Mouse (Mus musculus) layer of hippocampus, adult 11-12 months (tissue): Measurements from ENCODE around the gene Ubtf.

Experiments
- DNase-seq: peaks from one replicate; pipeline ENCODE4 v3.0.0; 2022; ENCODE audit warnings: low spot score

The Ubtf gene

GRCm38 (mm10) chr11:102346926-102347325, 27.4 kb upstream of the Ubtf start:
- DNase-seq = no peak

GRCm38 (mm10) chr11:102344458-102344857, 24.9 kb upstream of the Ubtf start:
- DNase-seq = no peak

- DNase-seq = no peak
Measured at GRCm38 (mm10) chr11:102342742-102343141, 23.2 kb upstream of the Ubtf start.

- no peak for DNase-seq
Measured at GRCm38 (mm10) chr11:102341101-102341500, 21.6 kb upstream of the Ubtf start.

- DNase-seq = no peak
Measured at GRCm38 (mm10) chr11:102339624-102340023, 20.1 kb upstream of the Ubtf start.

- no peak for DNase-seq
Measured at GRCm38 (mm10) chr11:102339195-102339594, 19.7 kb upstream of the Ubtf start.

GRCm38 (mm10) chr11:102338561-102338960, 19.0 kb upstream of the Ubtf start:
- peak; percentile 37 for DNase-seq

GRCm38 (mm10) chr11:102337921-102338320, 18.4 kb upstream of the Ubtf start:
- no peak for DNase-seq

GRCm38 (mm10) chr11:102336191-102336590, 16.6 kb upstream of the Ubtf start:
- DNase-seq = no peak

- no peak for DNase-seq
Measured at GRCm38 (mm10) chr11:102334973-102335700, 15.6 kb upstream of the Ubtf start.

GRCm38 (mm10) chr11:102334010-102334409, 14.5 kb upstream of the Ubtf start:
- no peak for DNase-seq

GRCm38 (mm10) chr11:102333061-102333460, 13.5 kb upstream of the Ubtf start:
- no peak for DNase-seq

GRCm38 (mm10) chr11:102331806-102332205, 12.3 kb upstream of the Ubtf start:
- no peak for DNase-seq

- DNase-seq = no peak
Measured at GRCm38 (mm10) chr11:102330039-102330438, 10.5 kb upstream of the Ubtf start.

GRCm38 (mm10) chr11:102329518-102329917, 10.0 kb upstream of the Ubtf start:
- no peak for DNase-seq

- no peak for DNase-seq
Measured at GRCm38 (mm10) chr11:102327839-102328238, 8.3 kb upstream of the Ubtf start.

- DNase-seq = no peak
Measured at GRCm38 (mm10) chr11:102327250-102327649, 7.7 kb upstream of the Ubtf start.

- DNase-seq = no peak
Measured at GRCm38 (mm10) chr11:102323516-102323915, 4.0 kb upstream of the Ubtf start.

- DNase-seq = no peak
Measured at GRCm38 (mm10) chr11:102321931-102322330, 2.4 kb upstream of the Ubtf start.

- DNase-seq = peak; percentile 75
Measured at GRCm38 (mm10) chr11:102320686-102321005, 1.1 kb upstream of the Ubtf start.

- peak; percentile 90 for DNase-seq
Measured at GRCm38 (mm10) chr11:102319941-102320685, 571 bp upstream of the Ubtf start.

- peak; percentile 48 for DNase-seq
Measured at GRCm38 (mm10) chr11:102318576-102319409, 749 bp downstream of the Ubtf start.
